Mouse (Mus musculus): Measurements from ENCODE around the gene Phf2.
"Not testable (repeated sequence)": the region's sequence is repeated elsewhere in the genome, so short reads cannot be mapped to it uniquely, and the experiment has no call there.

Phf2 gene

GRCm38 (mm10) chr13:48809668-48810067, 61.3 kb downstream of the Phf2 start:
- in situ Hi-C loops (cut with MboI, MseI), result not testable (repeated sequence)

GRCm38 (mm10) chr13:48807481-48808031, 63.4 kb downstream of the Phf2 start:
- in situ Hi-C loops (cut with MboI, MseI), result no loop called here

GRCm38 (mm10) chr13:48802181-48802580, 68.7 kb downstream of the Phf2 start:
- in situ Hi-C loops (cut with MboI, MseI), result no loop called here

- in situ Hi-C loops (cut with MboI, MseI), result no loop called here
Measured at GRCm38 (mm10) chr13:48800850-48801546, 69.9 kb downstream of the Phf2 start.

GRCm38 (mm10) chr13:48798256-48798771, 72.6 kb downstream of the Phf2 start:
- in situ Hi-C loops (cut with MboI, MseI), result no loop called here

GRCm38 (mm10) chr13:48796906-48797305, 74.0 kb downstream of the Phf2 start:
- in situ Hi-C loops (cut with MboI, MseI), result no loop called here

- in situ Hi-C loops (cut with MboI, MseI), result no loop called here
Measured at GRCm38 (mm10) chr13:48795711-48796110, 75.2 kb downstream of the Phf2 start.

- in situ Hi-C loops (cut with MboI, MseI), result no loop called here
Measured at GRCm38 (mm10) chr13:48784594-48785298, 86.2 kb downstream of the Phf2 start.

- in situ Hi-C loops (cut with MboI, MseI), result no loop called here
Measured at GRCm38 (mm10) chr13:48784151-48784550, 86.8 kb downstream of the Phf2 start.

- in situ Hi-C loops (cut with MboI, MseI), result no loop called here
Measured at GRCm38 (mm10) chr13:48782727-48783725, 87.9 kb downstream of the Phf2 start.

- in situ Hi-C loops (cut with MboI, MseI), result no loop called here
Measured at GRCm38 (mm10) chr13:48780345-48781010, 90.4 kb downstream of the Phf2 start.

- in situ Hi-C loops (cut with MboI, MseI), result no loop called here
Measured at GRCm38 (mm10) chr13:48779592-48780344, 91.2 kb downstream of the Phf2 start.

GRCm38 (mm10) chr13:48778138-48778537, 92.8 kb downstream of the Phf2 start:
- in situ Hi-C loops (cut with MboI, MseI), result no loop called here

GRCm38 (mm10) chr13:48774506-48774905, 96.4 kb downstream of the Phf2 start:
- in situ Hi-C loops (cut with MboI, MseI), result no loop called here

GRCm38 (mm10) chr13:48768109-48768508, 102.8 kb downstream of the Phf2 start:
- in situ Hi-C loops (cut with MboI, MseI), result no loop called here

- in situ Hi-C loops (cut with MboI, MseI), result no loop called here
Measured at GRCm38 (mm10) chr13:48763701-48764245, 107.1 kb downstream of the Phf2 start.

- in situ Hi-C loops (cut with MboI, MseI), result no loop called here
Measured at GRCm38 (mm10) chr13:48760855-48761436, 110.0 kb downstream of the Phf2 start.

- in situ Hi-C loops (cut with MboI, MseI), result no loop called here
Measured at GRCm38 (mm10) chr13:48756769-48757168, 114.2 kb downstream of the Phf2 start.
